Mouse (Mus musculus) liver, postnatal 0 days (tissue): ENCODE measurements around the gene Mcidas.

Source experiments
- CTCF ChIP-seq: sonication (generic); IDR thresholded peaks from 2 replicates; pipeline ENCODE4 v1.5.1; 2016; ENCODE audit warnings: antibody characterized with exemption, low read depth
- EP300 ChIP-seq: IDR thresholded peaks from 2 replicates; pipeline ENCODE4 v1.6.1; 2016; ENCODE audit warnings: antibody characterized with exemption, low read depth, mild to moderate bottlenecking

DNA sequence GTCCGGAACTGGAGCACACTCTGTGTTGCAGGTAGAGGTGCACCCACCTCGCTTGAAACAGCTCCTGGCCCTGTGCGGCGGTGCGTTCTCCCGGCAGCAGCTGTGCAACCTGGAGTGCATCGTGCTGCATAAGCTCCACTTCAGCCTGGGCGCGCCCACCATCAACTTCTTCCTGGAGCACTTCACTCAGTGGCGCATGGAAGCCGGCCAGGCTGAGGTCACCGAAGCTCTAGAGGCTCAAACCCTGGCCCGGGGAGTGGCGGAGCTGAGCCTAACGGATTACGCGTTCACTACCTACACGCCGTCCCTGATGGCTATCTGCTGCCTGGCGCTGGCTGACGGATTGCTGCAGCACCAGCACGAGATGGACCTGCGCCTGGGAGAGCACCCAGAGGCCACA, 4.1 kb upstream of the Mcidas start:
- no peak for TF ChIP-seq CTCF
- no peak for TF ChIP-seq EP300
